Comparison of ENCODE assay signal across 8 mouse cellular contexts in the genomic region with DNA sequence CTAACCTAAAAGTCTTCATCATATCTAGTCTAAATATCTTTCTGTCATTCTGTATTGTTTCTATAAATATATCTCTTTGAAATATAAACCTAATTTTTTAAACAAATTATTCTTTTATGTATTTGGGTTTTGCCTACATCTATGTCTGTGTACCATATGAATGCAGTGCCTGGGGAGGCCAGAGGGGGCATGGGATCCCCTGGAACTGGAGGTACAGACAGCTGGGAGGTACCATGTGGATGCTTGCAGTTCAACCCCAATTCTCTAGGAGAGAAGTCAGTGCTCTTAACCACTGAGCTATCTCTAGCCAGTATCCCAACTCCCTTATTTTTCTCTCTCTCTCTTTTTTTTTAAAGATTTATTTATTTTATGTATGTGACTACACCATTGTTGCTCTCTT. TPM values are rescaled to one million over a fixed set of nuclear protein-coding genes. Genes with fewer than 3 reads are reported as not detected.
DNase-seq lines count a peak whose midpoint lies in the region.

No protein-coding gene starts in this region.

- peak; percentile 49 for DNase-seq in heart, adult 11 months
- DNase-seq in heart, adult 18-20 months: no peak
- peak; percentile 36 for DNase-seq in 416B (ENCODE audit: low read depth)
- DNase-seq in ZHBTc4 (ENCODE audit: low read depth, low spot score): peak; percentile 38
- DNase-seq in naive thymus-derived CD4-positive, alpha-beta T cell, adult 2 months (ENCODE audit: low read depth): peak; percentile 39
- DNase-seq in urinary bladder, adult 2 months (ENCODE audit: low spot score): no peak
- DNase-seq in right cerebral cortex, postnatal 14 days: no peak
- no peak for DNase-seq in spleen, adult 12 weeks (ENCODE audit: low spot score)

RNA-seq across cellular contexts. Expression of a gene that starts 14.3 kb away (rescaled TPM):
- 10 to 100 TPM in 1 of 2 experiments, 1 to 10 TPM in 1; 8.8 to 11.6 TPM for total RNA-seq in heart, adult 18-20 months (2021)
- polyA plus RNA-seq in urinary bladder, adult 2 months (2012; rRNA removed): 17.4 and 17.6 TPM in 2 replicates

RNA-seq across cellular contexts. Expression of a gene that starts 14.3 kb away (rescaled TPM):
- 100 to 1,000 TPM in 1 of 2 experiments, 10 to 100 TPM in 1; 95.5 to 103 TPM for total RNA-seq in heart, adult 18-20 months (2021)
- 61.0 and 67.5 TPM in 2 replicates for polyA plus RNA-seq in urinary bladder, adult 2 months (2012; rRNA removed)

RNA-seq across cellular contexts. Expression of a gene that starts 28.0 kb away (rescaled TPM):
- 1 to 10 TPM; 6.7 to 7.3 TPM for total RNA-seq in heart, adult 18-20 months (2021)
- polyA plus RNA-seq in urinary bladder, adult 2 months (2012; rRNA removed): 10.2 and 12.4 TPM in 2 replicates

RNA-seq across cellular contexts. Expression of a gene that starts 30.5 kb away (rescaled TPM):
- total RNA-seq in heart, adult 18-20 months (2021): 10 to 100 TPM; 13.1 to 13.2 TPM
- polyA plus RNA-seq in urinary bladder, adult 2 months (2012; rRNA removed): 16.2 and 19.4 TPM in 2 replicates

Comparison
In these comparisons a context has a peak if more than half of its experiments do, and no peak if none do; other contexts are left out.
1. DNase-seq: peak in heart, adult 11 months (single experiment), 416B (single experiment), ZHBTc4 (single experiment) and naive thymus-derived CD4-positive, alpha-beta T cell, adult 2 months (single experiment); none in heart, adult 18-20 months (0 of 2), urinary bladder, adult 2 months (single experiment), right cerebral cortex, postnatal 14 days (single experiment) and spleen, adult 12 weeks (single experiment).